Mouse (Mus musculus) gonadal fat pad, adult 2 months (tissue): ENCODE data around the gene 4933406M09Rik. TPM values are rescaled to one million over a fixed set of nuclear protein-coding genes. Genes with fewer than 3 reads are reported as not detected.

ENCODE experiments used
- DNase-seq: peaks from one replicate; pipeline ENCODE4 v3.0.0-alpha.2; 2012; ENCODE audit warnings: low read depth
- polyA plus RNA-seq: library from polyadenylated mRNA; depleted of rRNA; stranded (reverse); fragments of >200 nt; gene quantifications from 2 replicates; pipeline ENCODE4 v1.2.3, GENCODE M21; 2012; rRNA removed

The 4933406M09Rik gene
- polyA plus RNA-seq = not detected in 2 replicates

DNA sequence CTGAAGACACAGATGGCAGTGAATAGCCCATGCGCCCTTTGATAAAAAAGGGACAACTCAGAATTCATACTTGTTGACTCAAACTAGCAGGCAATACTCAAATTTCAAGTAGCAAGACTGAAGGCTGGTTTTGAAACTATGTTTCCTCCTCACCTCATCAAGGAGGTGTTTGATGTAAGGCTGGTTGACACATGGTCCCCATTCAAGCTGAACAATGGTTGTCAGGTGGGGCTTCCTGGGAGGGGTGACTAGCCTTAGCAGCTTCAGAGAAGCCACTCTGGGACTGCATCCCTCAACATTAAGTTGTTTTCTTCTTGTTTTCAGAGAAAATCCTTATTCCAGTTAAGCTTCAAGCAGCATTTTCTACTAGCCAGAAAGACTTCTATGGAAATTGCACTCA is at the start of gene 4933406M09Rik:
TSS of gene 4933406M09Rik (plus strand) at position 275 of the 400 bp plus-strand sequence.
- DNase-seq = no peak

- no peak for DNase-seq
These were observed 48.6 kb upstream of the 4933406M09Rik start for GRCm38 (mm10) chr1:134336958-134337710.

GRCm38 (mm10) chr1:134339162-134339561 is 46.6 kb upstream of the 4933406M09Rik start:
- DNase-seq = no peak

DNA sequence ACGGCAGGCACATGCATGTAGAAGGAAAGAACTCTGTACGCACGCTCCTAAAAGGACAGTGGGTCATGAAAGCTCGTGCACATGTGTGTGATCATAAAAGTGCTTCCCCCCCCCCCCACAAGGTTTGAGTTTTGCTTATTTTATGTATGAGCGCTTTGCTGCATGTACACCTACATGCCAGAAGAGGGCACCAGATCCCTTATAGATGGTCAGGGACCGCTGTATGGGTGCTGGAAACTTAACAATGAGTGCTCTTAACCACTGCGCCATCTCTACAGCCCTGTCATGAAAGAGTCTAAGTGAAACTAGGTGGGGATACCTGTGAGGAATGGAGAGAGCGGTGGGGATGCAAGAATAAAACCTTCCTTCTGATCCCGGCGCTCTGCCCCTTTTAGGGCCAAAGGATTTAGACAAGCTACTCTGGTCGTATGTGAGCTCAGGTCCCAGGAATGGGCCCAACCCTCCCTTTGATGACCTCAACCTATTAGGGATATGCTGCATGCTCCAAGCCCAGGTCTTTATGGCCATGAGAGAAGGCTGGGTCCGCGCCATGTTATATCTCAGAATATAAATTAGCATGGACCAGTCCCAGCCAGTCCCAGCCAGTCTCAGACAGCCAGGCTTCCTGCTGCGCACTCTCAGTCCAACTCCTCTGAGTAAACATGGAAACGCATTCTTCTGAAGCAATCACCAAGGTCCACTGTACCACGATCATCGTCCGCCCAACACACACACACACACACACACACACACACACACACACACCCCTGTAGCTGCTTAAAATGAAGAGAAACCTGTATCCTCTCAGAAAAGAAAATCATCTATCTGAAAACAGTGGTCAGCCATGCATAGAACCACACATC is 45.8 kb upstream of the 4933406M09Rik start:
- no peak for DNase-seq

- DNase-seq = no peak
These were observed 44.0 kb upstream of the 4933406M09Rik start for GRCm38 (mm10) chr1:134341641-134342277.

GRCm38 (mm10) chr1:134342278-134342664 is 43.5 kb upstream of the 4933406M09Rik start:
- no peak for DNase-seq

DNA sequence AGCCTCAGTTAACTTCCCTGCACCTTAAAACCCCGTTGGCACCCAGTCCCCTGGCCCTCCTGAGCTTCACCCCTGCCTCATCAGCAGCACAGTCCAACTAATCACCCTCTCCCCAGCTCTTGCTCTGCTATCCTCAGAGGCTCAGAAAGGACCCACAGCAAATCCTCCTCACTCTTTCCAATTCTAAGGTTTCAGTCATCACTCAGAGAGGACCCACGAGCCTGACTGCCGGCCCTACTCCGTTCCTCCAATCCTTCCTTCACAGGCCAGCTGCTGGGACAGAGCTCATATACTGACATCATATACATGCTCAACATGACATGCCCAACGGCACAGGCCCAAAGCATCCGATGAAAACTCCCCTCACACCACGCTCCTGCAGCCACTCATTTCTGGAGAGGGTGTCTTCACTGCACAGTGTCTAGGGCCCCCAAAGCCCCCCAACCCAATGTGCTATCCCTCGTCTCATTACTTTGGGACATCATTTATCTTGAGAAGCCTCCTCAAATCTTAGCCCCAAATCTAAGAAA is 42.9 kb upstream of the 4933406M09Rik start:
- DNase-seq = no peak

- no peak for DNase-seq
These were observed 42.2 kb upstream of the 4933406M09Rik start for GRCm38 (mm10) chr1:134343567-134343966.

- DNase-seq = no peak
These were observed 41.5 kb upstream of the 4933406M09Rik start for GRCm38 (mm10) chr1:134344005-134344950.

DNA sequence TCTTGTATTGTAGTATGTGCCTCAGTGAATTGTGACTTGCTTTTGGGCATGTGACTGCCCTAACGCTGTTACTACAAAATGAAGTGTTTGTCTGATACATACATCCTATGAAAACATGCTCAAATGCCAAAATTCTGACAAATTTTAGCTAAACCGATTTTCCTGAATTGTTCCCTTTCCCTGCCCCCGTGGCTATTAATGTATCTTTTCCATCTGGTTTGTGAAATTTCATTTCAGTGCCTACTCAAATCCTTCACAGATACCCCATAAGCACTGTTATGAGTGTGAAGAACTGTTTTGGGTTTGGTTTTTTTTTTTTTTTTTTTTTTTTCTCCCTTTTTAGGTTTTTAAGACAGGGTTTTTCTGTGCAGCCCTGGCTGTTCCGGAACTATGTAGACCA is 40.7 kb upstream of the 4933406M09Rik start:
- no peak for DNase-seq

DNA sequence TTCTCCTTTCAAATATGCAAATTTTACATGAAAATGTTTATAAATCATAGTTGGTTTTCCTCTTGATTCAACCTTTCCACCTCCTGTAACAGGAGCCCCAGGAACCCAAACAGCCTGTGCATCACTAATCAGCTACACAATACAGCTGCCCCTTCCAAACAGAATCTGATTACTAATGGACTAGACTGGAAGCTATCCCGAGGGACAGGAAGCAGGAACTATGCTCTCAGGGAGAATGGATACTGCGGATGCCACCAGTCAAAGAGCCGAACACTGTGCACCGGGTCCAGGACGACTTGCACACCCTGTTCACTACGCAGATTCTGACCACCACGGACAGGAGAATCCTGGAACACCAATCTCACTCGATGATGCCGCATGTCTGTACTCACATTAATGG is 37.9 kb upstream of the 4933406M09Rik start:
- no peak for DNase-seq

DNA sequence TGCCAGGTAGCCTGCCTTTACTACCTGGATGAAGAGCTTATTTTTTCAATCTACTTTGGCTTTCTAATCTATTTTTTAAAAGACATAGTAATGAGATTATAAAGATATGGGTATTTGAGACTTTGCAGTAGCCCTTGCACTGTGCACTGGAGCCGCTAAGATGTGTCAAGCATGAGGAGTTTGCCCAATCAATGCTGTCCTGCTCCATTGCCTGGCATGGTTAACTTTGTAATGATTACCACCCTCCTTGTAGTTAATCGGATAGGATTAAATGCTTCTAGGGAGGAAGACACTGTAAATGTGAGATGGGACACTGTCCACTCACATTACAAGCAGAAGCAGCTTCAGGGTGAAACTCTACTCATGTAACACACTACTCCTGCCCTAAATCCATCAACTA is 32.4 kb upstream of the 4933406M09Rik start:
- DNase-seq = no peak

GRCm38 (mm10) chr1:134357461-134357860 is 28.3 kb upstream of the 4933406M09Rik start:
- no peak for DNase-seq

GRCm38 (mm10) chr1:134360656-134361055 is 25.1 kb upstream of the 4933406M09Rik start:
- no peak for DNase-seq

- no peak for DNase-seq
These were observed 24.4 kb upstream of the 4933406M09Rik start for GRCm38 (mm10) chr1:134361195-134361856.

GRCm38 (mm10) chr1:134361857-134362212 is 23.9 kb upstream of the 4933406M09Rik start, which contains the start of gene Tmem183a:
Gene Tmem183a, minus strand, starts transcription at chr1:134361979.
- DNase-seq = no peak

DNA sequence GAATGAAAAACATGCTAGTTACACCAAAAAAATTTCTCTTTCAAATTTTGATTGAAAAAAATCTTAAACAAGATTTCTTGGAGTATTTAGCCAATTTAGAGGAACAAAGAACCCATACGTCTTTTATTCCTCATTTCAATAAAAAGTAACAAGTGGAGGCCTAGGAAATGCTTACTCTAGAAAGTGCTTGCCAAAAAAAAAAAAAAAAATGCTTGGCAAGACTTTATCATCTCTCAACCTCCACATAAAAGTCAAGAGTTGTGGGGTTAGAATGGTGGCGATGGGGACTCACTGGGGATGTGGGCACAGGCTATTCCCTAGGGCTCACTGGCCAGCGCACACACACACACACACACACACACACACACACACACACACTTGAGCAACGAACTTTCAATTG is 22.5 kb upstream of the 4933406M09Rik start:
- DNase-seq = no peak

GRCm38 (mm10) chr1:134365491-134365890 is 20.2 kb upstream of the 4933406M09Rik start:
- no peak for DNase-seq

DNA sequence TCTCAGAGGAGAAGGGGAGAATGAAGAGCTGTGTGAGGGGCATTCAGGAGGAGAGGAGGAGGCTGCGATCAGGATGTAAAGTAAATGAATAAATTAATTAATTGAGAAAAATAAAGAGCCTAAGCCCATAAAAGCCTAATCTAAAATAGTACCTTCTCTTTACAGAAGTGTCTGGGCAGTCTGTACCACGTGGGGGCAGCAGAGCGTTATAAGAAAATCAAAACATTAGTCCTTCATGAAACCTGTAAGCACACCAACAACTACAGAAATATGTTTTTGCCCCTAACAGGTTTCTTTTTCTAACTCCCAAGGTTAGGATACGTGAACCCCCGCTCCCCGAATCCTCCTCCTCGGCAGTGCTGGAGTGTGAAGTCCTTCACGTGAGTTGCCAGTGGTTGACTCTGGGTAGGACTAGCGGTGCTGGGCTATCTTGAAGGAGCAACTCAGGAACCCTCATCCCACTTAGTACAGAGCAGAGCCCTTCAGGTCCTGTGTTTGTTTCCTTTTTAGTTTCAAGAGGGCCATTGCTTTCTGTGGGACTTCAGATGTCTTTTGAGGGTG is 16.9 kb upstream of the 4933406M09Rik start:
- no peak for DNase-seq

- DNase-seq = no peak
These were observed 11.6 kb upstream of the 4933406M09Rik start for GRCm38 (mm10) chr1:134374124-134374523.
